Mouse (Mus musculus): ENCODE data around the gene Cth. TPM values are rescaled to one million over a fixed set of nuclear protein-coding genes. Genes with fewer than 3 reads are reported as not detected.
"Not testable (repeated sequence)": the region's sequence is repeated elsewhere in the genome, so short reads cannot be mapped to it uniquely, and the experiment has no call there.

Gene Cth
- 11.9 and 16.8 TPM in 2 replicates for polyA plus RNA-seq (2016; fragmentation: Nextera tagmentation; extraction: Ambion mirVana)

DNA sequence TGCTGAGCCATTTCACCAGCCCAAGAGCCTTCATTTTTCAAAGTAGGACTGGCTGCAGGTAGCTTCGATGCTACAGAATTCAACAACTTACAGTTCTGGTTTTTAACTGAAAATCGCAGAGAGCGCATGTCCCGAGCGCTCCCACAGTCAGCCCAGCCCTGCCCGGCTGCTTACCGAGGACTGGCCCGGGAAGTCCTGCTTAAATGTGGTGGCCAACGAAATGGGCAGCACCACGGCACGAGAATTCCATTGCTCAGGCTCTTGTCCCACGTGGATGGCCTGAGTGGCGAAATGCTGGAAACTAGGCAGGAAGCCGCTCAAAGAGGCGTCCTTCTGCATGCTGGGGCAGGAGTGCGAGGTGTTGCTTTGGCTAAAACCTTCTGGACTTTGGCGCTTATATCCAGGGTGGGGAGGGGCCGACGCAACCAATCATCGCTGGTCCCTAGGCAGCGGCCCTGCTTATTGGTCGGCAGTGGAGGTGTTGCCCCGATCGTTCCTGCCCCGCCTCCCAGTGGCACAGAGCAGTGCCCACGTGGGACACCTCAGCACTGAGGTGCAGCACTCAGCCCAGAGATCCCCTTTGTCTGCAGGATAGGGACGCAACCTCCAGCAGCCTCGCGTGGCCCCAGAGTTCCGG, at the start of gene Cth:
Gene Cth (minus strand): TSS at position 386 of the 637 bp plus-strand sequence.
- WGBS: 1% methylated on average over 30 of the region's 30 CpGs
- no peaks in the 10 kb centered on the region for H3K36me3 ChIP-seq
- peak within 1 kb of the TSS; percentile 62 for H3K4me3 ChIP-seq
- H3K27ac ChIP-seq (replicated peaks): peak within 1 kb of the TSS; percentile 84
- H3K4me1 ChIP-seq: peaks cover 27% of the 10 kb centered on the region
- H3K27me3 ChIP-seq (ENCODE audit: low read depth, poor library complexity, severe bottlenecking): no peaks in the 10 kb centered on the region
- no peaks in the 10 kb centered on the region for H3K9me3 ChIP-seq (replicated peaks)
- DNase-seq (ENCODE audit: low spot score): peak; percentile 89

DNA sequence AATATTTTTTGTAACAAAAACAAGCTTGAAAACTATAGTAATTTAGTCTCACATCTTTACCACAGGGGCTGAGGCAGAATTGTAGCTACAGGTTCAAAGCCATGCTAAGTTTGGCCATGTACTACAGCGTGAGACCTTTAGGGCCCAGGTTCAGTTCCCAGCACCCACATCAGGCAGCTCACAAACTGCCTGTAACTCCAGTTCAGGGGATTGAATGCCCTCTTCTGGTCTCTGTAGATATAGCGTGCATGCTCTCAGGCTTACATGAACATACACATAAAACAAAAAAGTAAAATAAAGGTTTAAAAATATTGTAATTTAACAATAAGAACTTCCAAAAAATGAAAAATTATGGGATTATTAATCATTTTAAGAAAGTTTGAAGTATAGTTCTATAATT, 48.4 kb upstream of the Cth start:
- Histone ChIP-seq H3K4me1 (no peaks in the 10 kb centered on the region), H3K27ac (replicated peaks) (no peak overlapping the region), H3K36me3 (peaks cover 22% of the 10 kb centered on the region), H3K4me3 (no peak overlapping the region), H3K27me3 (ENCODE audit: low read depth, poor library complexity, severe bottlenecking) (no peaks in the 10 kb centered on the region), H3K9me3 (replicated peaks) (no peaks in the 10 kb centered on the region)
- DNase-seq (ENCODE audit: low spot score): no peak
- WGBS: 96% methylated on average over 2 of the region's 2 CpGs

DNA sequence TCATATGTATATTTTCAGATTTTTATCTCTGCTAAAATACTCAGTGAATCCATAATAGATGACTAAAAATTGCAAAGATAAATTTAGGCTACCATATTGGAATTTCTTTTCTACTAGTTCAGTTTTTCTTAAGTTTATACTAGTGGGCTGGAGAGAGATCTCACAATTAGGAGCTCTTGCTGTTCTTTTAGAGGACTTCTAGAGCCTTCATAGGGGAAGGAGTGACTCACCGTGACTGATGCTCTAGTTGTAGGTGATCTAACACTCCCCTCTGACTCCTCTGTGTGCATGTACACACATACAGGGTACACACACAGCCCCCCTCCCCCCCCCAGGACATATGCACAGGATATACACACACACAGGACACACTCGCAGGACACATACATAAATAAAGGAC, 46.3 kb upstream of the Cth start:
- DNase-seq (ENCODE audit: low spot score): no peak
- H3K4me1 ChIP-seq: no peaks in the 10 kb centered on the region
- 98% methylated on average over 2 of the region's 2 CpGs for WGBS
- no peaks in the 10 kb centered on the region for H3K27me3 ChIP-seq (ENCODE audit: low read depth, poor library complexity, severe bottlenecking)
- no peaks in the 10 kb centered on the region for H3K9me3 ChIP-seq (replicated peaks)
- H3K36me3 ChIP-seq: peaks cover 22% of the 10 kb centered on the region
- no peak overlapping the region for H3K27ac ChIP-seq (replicated peaks)
- no peak overlapping the region for H3K4me3 ChIP-seq

DNA sequence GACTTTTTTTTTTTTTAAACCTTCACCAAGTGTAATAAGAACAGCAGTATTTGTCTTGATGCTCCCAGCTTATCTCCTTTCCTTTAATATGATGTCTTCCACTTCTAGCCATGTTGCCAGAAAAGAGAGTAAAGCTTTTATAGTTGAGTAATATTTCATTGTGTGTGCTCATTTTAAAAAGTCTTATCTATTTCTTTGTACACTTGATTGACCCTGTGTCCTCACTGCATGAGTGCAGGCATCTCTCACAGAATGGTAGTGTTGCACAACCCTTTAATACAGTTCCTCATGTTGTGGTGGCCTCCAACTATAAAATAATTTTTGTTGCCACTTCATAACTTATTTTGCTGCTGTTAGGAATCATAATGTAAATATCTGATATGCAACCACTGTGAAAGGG, 32.4 kb upstream of the Cth start:
- H3K27me3 ChIP-seq (ENCODE audit: low read depth, poor library complexity, severe bottlenecking): no peaks in the 10 kb centered on the region
- no peaks in the 10 kb centered on the region for H3K4me1 ChIP-seq
- H3K36me3 ChIP-seq: peaks cover 20% of the 10 kb centered on the region
- H3K9me3 ChIP-seq (replicated peaks): no peaks in the 10 kb centered on the region
- DNase-seq (ENCODE audit: low spot score): no peak
- no peak overlapping the region for H3K27ac ChIP-seq (replicated peaks)
- H3K4me3 ChIP-seq: no peak overlapping the region

DNA sequence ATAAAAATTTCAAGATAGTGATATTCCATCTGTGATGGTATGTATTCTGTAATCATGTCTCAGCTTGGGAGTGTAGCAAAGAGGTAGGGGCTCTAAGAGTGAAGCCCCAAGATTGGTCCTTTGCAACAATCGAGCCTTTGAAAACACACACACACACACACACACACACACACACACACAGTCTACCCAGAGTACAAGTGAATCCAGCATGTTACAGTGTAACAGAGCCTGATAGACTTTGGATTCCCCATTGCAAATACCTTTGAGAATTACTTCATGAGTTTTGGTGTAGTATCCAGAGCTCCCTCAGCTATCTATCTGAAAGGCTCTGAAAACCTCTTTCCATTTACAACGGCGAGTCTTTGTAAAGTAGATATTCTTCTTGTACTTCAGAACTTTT, 31.3 kb upstream of the Cth start:
- Histone ChIP-seq H3K27me3 (ENCODE audit: low read depth, poor library complexity, severe bottlenecking) (no peaks in the 10 kb centered on the region), H3K9me3 (replicated peaks) (no peaks in the 10 kb centered on the region), H3K4me3 (no peak overlapping the region), H3K4me1 (no peaks in the 10 kb centered on the region), H3K36me3 (peaks cover 16% of the 10 kb centered on the region), H3K27ac (replicated peaks) (no peak overlapping the region)
- WGBS: over 99% methylated on average over 3 of the region's 3 CpGs
- no peak for DNase-seq (ENCODE audit: low spot score)

DNA sequence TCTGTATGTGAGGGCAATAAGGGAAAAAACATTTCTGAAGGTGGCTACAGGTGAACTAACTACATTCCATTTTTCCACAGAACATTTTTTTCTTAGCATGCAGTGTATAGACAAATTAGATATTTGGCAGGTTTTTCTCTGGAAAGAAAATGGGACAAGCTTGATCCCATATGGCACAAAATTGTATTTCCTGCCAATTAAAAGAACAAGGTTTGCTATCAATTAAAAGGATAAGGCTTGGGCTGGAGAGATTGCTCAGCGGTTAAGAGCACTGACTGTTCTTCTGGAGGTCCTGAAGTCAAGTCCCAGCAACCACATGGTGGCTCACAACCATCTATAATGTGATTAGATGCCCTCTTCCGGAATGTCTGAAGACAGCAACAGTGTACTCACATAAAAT, 30.6 kb upstream of the Cth start:
- Histone ChIP-seq H3K4me1 (no peaks in the 10 kb centered on the region), H3K4me3 (no peak overlapping the region), H3K9me3 (replicated peaks) (no peaks in the 10 kb centered on the region), H3K36me3 (peaks cover 19% of the 10 kb centered on the region), H3K27ac (replicated peaks) (no peak overlapping the region), H3K27me3 (ENCODE audit: low read depth, poor library complexity, severe bottlenecking) (no peaks in the 10 kb centered on the region)
- 88% methylated on average over 2 of the region's 2 CpGs for WGBS
- no peak for DNase-seq (ENCODE audit: low spot score)

DNA sequence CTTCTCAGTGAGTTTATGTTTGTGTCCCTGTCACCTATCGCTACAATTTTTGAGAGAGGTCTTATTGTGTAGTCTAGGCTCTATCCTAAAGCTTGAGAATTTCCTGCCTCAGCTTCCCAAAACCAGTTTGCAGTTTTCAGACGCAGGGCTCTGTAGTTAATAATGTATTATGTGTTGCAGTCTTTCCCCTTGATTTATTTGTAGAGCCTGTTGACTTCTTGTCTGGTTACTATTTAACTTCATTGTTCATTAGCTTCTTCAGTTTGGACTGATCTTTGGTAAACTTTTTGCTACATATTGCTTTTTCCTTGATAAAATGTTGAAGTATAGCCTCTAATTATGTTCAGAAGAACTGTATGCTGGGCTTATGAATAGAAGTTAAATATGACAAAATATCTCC, 27.8 kb upstream of the Cth start:
- Histone ChIP-seq H3K36me3 (peaks cover 13% of the 10 kb centered on the region), H3K9me3 (replicated peaks) (no peaks in the 10 kb centered on the region), H3K27me3 (ENCODE audit: low read depth, poor library complexity, severe bottlenecking) (no peaks in the 10 kb centered on the region), H3K4me3 (no peak overlapping the region), H3K4me1 (peaks cover 20% of the 10 kb centered on the region), H3K27ac (replicated peaks) (no peak overlapping the region)
- no peak for DNase-seq (ENCODE audit: low spot score)
- 95% methylated on average over 2 of the region's 2 CpGs for WGBS

DNA sequence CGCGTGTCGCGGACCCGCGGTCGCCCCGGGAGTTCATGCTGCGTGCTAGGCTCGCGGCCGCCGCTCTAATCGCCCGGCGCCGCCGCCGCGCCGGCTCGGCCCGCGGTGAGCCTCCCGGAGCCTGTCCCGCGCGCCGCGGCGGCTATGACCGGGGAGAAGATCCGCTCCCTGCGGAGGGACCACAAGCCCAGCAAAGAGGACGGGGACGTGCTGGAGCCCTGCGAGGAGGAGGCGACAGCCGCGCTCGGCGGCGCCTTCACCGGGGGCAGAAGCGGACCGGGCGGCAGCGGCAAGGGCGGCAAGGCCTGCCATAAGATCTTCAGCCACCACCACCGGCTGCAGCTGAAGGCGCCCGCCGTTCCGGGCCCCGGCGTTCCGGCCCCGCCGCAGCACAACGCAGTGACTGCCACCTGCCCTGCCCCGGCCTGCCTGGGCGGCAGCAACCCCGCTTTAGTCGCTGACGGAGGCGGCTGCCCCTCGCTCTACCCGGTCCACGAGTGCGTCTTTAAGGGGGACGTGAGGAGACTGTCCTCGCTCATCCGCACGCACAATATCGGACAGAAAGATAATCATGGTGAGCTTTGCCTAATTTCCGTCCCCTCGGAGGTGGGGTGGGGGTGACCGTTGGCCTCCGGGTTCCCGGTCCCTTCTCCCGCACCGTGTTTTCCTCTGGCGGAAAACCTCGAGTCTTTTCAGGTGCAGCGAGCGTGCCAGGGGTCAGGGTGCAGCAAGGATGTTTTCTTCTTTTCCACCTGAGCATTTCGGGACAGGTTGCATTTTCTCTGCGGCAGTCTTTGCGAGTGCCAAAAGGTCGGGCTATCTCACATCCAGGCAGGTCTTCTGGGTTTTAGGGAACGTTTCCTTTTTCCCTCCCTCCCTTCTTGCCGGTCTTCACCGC, 22.8 kb upstream of the Cth start:
- H3K4me1 ChIP-seq: peaks cover 24% of the 10 kb centered on the region
- peaks cover 13% of the 10 kb centered on the region for H3K36me3 ChIP-seq
- peak overlapping the region; percentile 97 for H3K4me3 ChIP-seq
- H3K9me3 ChIP-seq (replicated peaks): no peaks in the 10 kb centered on the region
- DNase-seq (ENCODE audit: low spot score): peak; percentile 63
- under 1% methylated on average over 87 of the region's 93 CpGs for WGBS
- no peaks in the 10 kb centered on the region for H3K27me3 ChIP-seq (ENCODE audit: low read depth, poor library complexity, severe bottlenecking)
- peak overlapping the region; percentile 97 for H3K27ac ChIP-seq (replicated peaks)

DNA sequence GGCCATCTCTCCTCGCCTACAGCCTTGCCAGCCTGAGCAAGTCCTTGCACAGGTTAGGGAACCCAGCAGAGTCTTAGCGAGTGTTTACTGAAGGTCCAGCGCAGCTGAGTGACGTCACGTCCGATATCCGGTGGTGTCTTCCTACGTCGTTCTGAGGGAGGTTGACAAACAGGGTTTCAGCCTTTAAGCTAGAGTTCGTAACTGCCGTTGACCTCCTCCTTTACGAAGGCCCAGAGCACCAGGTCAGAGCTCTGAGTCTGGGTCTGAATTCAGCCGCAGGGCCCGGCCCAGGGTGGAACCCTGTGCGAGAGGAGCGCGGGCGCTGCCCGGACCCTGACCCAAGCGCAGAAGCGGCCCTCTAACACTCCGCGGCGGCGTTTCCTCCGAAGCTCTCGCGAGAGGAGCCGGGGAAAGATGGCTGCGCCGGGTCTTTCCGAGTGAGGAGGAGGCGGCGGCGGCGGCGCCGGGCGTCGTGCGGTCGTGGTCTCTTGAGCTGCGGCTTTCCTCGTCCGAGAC, 22.0 kb upstream of the Cth start, which contains the start of gene Ankrd13c:
Gene Ankrd13c (plus strand): TSS at position 397 of the 516 bp plus-strand sequence.
- no peaks in the 10 kb centered on the region for H3K27me3 ChIP-seq (ENCODE audit: low read depth, poor library complexity, severe bottlenecking)
- H3K4me3 ChIP-seq: peak within 1 kb of the TSS; percentile 97
- peak within 1 kb of the TSS; percentile 97 for H3K27ac ChIP-seq (replicated peaks)
- no peaks in the 10 kb centered on the region for H3K9me3 ChIP-seq (replicated peaks)
- peak; percentile 92 for DNase-seq (ENCODE audit: low spot score)
- peaks cover 12% of the 10 kb centered on the region for H3K36me3 ChIP-seq
- peaks cover 24% of the 10 kb centered on the region for H3K4me1 ChIP-seq
- under 1% methylated on average over 45 of the region's 45 CpGs for WGBS

DNA sequence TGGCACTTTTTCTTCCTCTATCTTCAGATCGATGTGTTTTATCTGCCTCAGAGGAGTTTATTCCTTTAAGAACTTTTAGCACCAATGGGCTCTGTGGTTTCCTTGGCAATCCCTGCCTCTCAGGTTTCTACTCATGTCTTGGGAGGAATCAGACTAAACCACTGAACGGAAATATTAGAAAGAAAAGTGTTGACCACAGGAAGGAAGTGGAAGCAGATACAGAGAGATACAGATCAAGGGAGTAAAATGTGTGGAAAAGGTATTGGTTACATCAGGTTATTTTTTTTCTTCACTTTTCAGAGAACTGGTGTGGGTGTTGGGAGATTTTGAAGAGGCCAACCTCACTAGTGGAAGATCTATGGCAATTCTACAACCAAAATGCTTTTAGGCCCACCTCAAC, 13.7 kb upstream of the Cth start:
- Histone ChIP-seq H3K4me1 (no peaks in the 10 kb centered on the region), H3K4me3 (no peak overlapping the region), H3K27ac (replicated peaks) (no peak overlapping the region), H3K9me3 (replicated peaks) (no peaks in the 10 kb centered on the region), H3K36me3 (no peaks in the 10 kb centered on the region), H3K27me3 (ENCODE audit: low read depth, poor library complexity, severe bottlenecking) (no peaks in the 10 kb centered on the region)
- DNase-seq (ENCODE audit: low spot score): no peak
- WGBS: 81% methylated on average over 2 of the region's 2 CpGs

DNA sequence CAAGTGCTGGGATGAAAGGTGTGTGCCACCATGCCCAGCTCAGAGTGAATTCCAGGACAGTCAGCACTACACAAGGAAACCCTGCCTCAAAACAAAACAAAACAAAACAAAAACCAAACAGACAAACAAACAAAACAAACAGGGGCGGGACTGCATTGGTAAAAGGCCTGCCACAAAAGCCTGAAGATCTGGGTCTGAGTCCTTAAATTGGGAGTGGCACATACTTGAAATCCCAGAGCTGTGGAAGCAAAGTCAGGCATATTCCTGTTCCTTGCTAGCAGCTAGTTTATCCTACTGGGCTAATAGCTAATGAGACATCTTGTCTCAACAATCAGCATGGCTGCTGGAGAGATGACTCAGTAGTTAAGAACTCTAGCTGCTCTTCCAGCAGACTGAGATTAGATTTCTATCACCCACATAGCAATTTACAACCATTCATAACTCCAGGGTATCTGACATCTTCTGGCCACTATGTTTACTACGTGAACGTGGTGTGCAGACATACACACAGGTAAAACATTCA, 9.5 kb upstream of the Cth start:
- H3K4me1 ChIP-seq: 0 out of 2 replicates have a peak, but pooled peaks cover 4% of the 10 kb centered on the region
- no peak for DNase-seq (ENCODE audit: low spot score)
- H3K36me3 ChIP-seq: no peaks in the 10 kb centered on the region
- H3K27me3 ChIP-seq (ENCODE audit: low read depth, poor library complexity, severe bottlenecking): no peaks in the 10 kb centered on the region
- WGBS: 84% methylated on average over 3 of the region's 3 CpGs
- no peak overlapping the region for H3K4me3 ChIP-seq
- H3K27ac ChIP-seq (replicated peaks): no peak overlapping the region
- no peaks in the 10 kb centered on the region for H3K9me3 ChIP-seq (replicated peaks)

DNA sequence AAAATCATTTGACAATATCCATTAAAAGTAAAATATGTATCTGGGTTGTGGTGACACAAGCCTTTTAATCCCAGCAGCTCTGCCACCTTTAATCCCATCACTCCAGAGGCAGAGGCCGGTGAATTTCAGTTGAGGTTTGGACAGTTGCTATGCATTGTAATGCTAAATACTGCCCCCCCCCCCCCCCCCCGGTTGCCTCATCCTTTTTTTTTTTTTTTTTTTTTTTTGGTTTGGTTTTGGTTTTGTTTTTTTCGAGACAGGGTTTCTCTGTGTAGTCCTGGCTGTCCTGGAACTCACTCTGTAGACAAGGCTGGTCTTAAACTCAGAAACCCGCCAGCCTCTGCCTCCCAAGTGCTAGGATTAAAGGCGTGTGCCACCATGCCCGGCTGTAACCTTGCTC, 8.3 kb upstream of the Cth start:
- 67% methylated on average over 6 of the region's 6 CpGs for WGBS
- DNase-seq (ENCODE audit: low spot score); H3K27ac ChIP-seq (replicated peaks); H3K4me3 ChIP-seq; H3K4me1 ChIP-seq; H3K27me3 ChIP-seq (ENCODE audit: low read depth, poor library complexity, severe bottlenecking); H3K9me3 ChIP-seq (replicated peaks); H3K36me3 ChIP-seq: not testable (repeated sequence)

DNA sequence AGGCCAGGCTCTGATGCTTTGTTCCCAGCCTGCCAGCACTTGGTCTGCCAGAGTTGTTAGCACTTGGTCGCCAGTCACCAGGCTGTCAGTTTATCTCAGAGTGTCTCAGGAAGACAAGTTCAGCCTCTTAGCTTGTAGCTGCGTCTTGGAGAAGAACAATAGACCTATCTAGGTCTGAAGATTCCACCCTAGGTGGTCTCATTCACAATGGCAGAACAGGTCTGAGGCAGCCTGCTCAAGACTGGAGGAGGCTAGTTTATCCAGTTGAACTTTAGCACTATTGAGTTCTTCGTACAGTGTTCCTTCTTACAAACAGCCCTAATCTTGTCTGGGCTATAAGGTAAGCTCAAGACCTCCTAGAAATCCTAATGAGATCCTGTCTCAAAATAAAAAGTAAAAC, 7.2 kb upstream of the Cth start:
- Histone ChIP-seq H3K27me3 (ENCODE audit: low read depth, poor library complexity, severe bottlenecking) (no peaks in the 10 kb centered on the region), H3K4me3 (no peak overlapping the region), H3K9me3 (replicated peaks) (no peaks in the 10 kb centered on the region), H3K4me1 (0 out of 2 replicates have a peak, but pooled peaks cover 4% of the 10 kb centered on the region), H3K36me3 (no peaks in the 10 kb centered on the region), H3K27ac (replicated peaks) (no peak overlapping the region)
- no peak for DNase-seq (ENCODE audit: low spot score)
- WGBS: 52% methylated on average over 3 of the region's 3 CpGs

All from midbrain, embryonic 10.5 days (tissue).